Mouse (Mus musculus) urinary bladder, postnatal 14 days (tissue): ENCODE results near the gene Dad1.

Source experiments
- DNase-seq: peaks from one replicate; pipeline ENCODE4 v3.0.0; 2021; ENCODE audit warnings: low spot score

The Dad1 gene

GRCm38 (mm10) chr14:54205904-54206303, 48.0 kb downstream of the Dad1 start:
- no peak for DNase-seq

- no peak for DNase-seq
Observed at GRCm38 (mm10) chr14:54204786-54205185, 49.1 kb downstream of the Dad1 start.

- DNase-seq = no peak
Observed at GRCm38 (mm10) chr14:54204311-54204710, 49.6 kb downstream of the Dad1 start.

GRCm38 (mm10) chr14:54203776-54204175, 50.1 kb downstream of the Dad1 start:
- no peak for DNase-seq

- no peak for DNase-seq
Observed at GRCm38 (mm10) chr14:54203207-54203606, 50.7 kb downstream of the Dad1 start.

GRCm38 (mm10) chr14:54200363-54200762, 53.5 kb downstream of the Dad1 start:
- DNase-seq = no peak

GRCm38 (mm10) chr14:54199662-54200061, 54.2 kb downstream of the Dad1 start:
- DNase-seq = no peak

GRCm38 (mm10) chr14:54197740-54198139, 56.2 kb downstream of the Dad1 start:
- DNase-seq = no peak

GRCm38 (mm10) chr14:54195838-54196423, 58.0 kb downstream of the Dad1 start:
- no peak for DNase-seq

- DNase-seq = no peak
Observed at GRCm38 (mm10) chr14:54193354-54194133, 60.4 kb downstream of the Dad1 start.

- DNase-seq = peak; percentile 28
Observed at GRCm38 (mm10) chr14:54192462-54192847, 61.4 kb downstream of the Dad1 start.

GRCm38 (mm10) chr14:54191594-54192461, 62.1 kb downstream of the Dad1 start:
- DNase-seq = no peak

- DNase-seq = no peak
Observed at GRCm38 (mm10) chr14:54191026-54191390, 62.9 kb downstream of the Dad1 start.

GRCm38 (mm10) chr14:54190305-54191025, 63.4 kb downstream of the Dad1 start:
- DNase-seq = no peak

- no peak for DNase-seq
Observed at GRCm38 (mm10) chr14:54189255-54189654, 64.6 kb downstream of the Dad1 start.

- no peak for DNase-seq
Observed at GRCm38 (mm10) chr14:54187211-54187610, 66.7 kb downstream of the Dad1 start.
